Mouse (Mus musculus) midbrain, embryonic 15.5 days (tissue): ENCODE results near the gene Gm3435. TPM values are rescaled to one million over a fixed set of nuclear protein-coding genes. Genes with fewer than 3 reads are reported as not detected.
"Not testable (repeated sequence)": the region's sequence is repeated elsewhere in the genome, so short reads cannot be mapped to it uniquely, and the experiment has no call there.

Source experiments
- ATAC-seq: fragments of 200-750 bp; cut with Nextera tagmentation; replicated peaks from 2 replicates; pipeline ENCODE4 v1.8.0; 2017; ENCODE audit warnings: moderate TSS enrichment
- H3K27ac ChIP-seq: fragments of 300-500 bp; sonication (generic); 2 replicates; pipeline ENCODE4 v1.5.1; 2015; ENCODE audit warnings: mild to moderate bottlenecking, inconsistent platforms
- H3K27me3 ChIP-seq: fragments of 300-500 bp; sonication (generic); replicated peaks from 2 replicates; pipeline ENCODE4 v1.6.1; 2015; ENCODE audit warnings: inconsistent platforms
- H3K36me3 ChIP-seq: fragments of 300-500 bp; sonication (generic); replicated peaks from 2 replicates; pipeline ENCODE4 v1.6.1; 2015; ENCODE audit warnings: inconsistent platforms
- H3K4me1 ChIP-seq: fragments of 300-500 bp; sonication (generic); 2 replicates; pipeline ENCODE4 v1.6.1; 2015; ENCODE audit warnings: inconsistent platforms
- H3K4me2 ChIP-seq: fragments of 300-500 bp; sonication (generic); 2 replicates; pipeline ENCODE4 v1.6.1; 2015; ENCODE audit warnings: inconsistent platforms, mild to moderate bottlenecking, moderate library complexity
- H3K4me3 ChIP-seq: fragments of 300-500 bp; sonication (generic); 2 replicates; pipeline ENCODE4 v1.5.1; 2015; ENCODE audit warnings: mild to moderate bottlenecking, inconsistent platforms
- H3K9ac ChIP-seq: fragments of 300-500 bp; sonication (generic); 2 replicates; pipeline ENCODE4 v1.6.1; 2015; ENCODE audit warnings: mild to moderate bottlenecking, inconsistent platforms
- H3K9me3 ChIP-seq: fragments of 300-500 bp; sonication (generic); 2 replicates; pipeline ENCODE4 v1.6.1; 2016; ENCODE audit warnings: inconsistent platforms
- WGBS: fragments of 180-500 bp; shearing (Covaris S2); methylation state at CpG from one replicate; pipeline ENCODE4 v1.1.7; 2015; ENCODE audit warnings: mixed read lengths; 5-methylcytosine and 5-hydroxymethylcytosine counted together
- polyA plus RNA-seq: library from polyadenylated mRNA; unstranded; fragments of >200 nt; fragmentation: Nextera tagmentation; extraction: Ambion mirVana; gene quantifications from 2 replicates; pipeline ENCODE4 v1.2.1, GENCODE M21; 2015

Gm3435 gene
- polyA plus RNA-seq, 1 experiment from 2014 or later = 10.5 TPM

GRCm38 (mm10) chr17:15053829-15054200, 43.8 kb downstream of the Gm3435 start:
- H3K36me3 ChIP-seq = peaks cover 13% of the 10 kb centered on the region; the same call in 1 of the 2 replicates
- 96% methylated on average over 13 of the region's 13 CpGs for WGBS
- H3K9me3 ChIP-seq, H3K4me1 ChIP-seq, H3K4me2 ChIP-seq, ATAC-seq, H3K9ac ChIP-seq, H3K27me3 ChIP-seq, H3K4me3 ChIP-seq, H3K27ac ChIP-seq: not testable (repeated sequence)

GRCm38 (mm10) chr17:15055925-15056324, 45.9 kb downstream of the Gm3435 start:
- no peaks in the 10 kb centered on the region for H3K9me3 ChIP-seq
- H3K9ac ChIP-seq = no peak overlapping the region
- no peaks in the 10 kb centered on the region for H3K27me3 ChIP-seq
- WGBS = 79% methylated on average over 4 of the region's 4 CpGs
- no peak overlapping the region for H3K27ac ChIP-seq
- H3K4me1 ChIP-seq = no peaks in the 10 kb centered on the region
- ATAC-seq = no peak
- H3K4me3 ChIP-seq = no peak overlapping the region
- no peak overlapping the region for H3K4me2 ChIP-seq
- H3K36me3 ChIP-seq = peaks cover 25% of the 10 kb centered on the region

- H3K27me3 ChIP-seq = no peaks in the 10 kb centered on the region
- no peak overlapping the region for H3K27ac ChIP-seq
- peaks cover 25% of the 10 kb centered on the region for H3K36me3 ChIP-seq
- WGBS = 88% methylated on average over 5 of the region's 5 CpGs
- H3K4me3 ChIP-seq = no peak overlapping the region
- H3K4me1 ChIP-seq = no peaks in the 10 kb centered on the region
- no peaks in the 10 kb centered on the region for H3K9me3 ChIP-seq
- no peak overlapping the region for H3K4me2 ChIP-seq
- H3K9ac ChIP-seq = no peak overlapping the region
- no peak for ATAC-seq
Measured at GRCm38 (mm10) chr17:15058161-15058591, 48.2 kb downstream of the Gm3435 start.

- Histone ChIP-seq H3K36me3 (peaks cover 25% of the 10 kb centered on the region), H3K27ac (no peak overlapping the region), H3K27me3 (no peaks in the 10 kb centered on the region), H3K4me3 (no peak overlapping the region), H3K9ac (no peak overlapping the region), H3K4me2 (no peak overlapping the region), H3K9me3 (no peaks in the 10 kb centered on the region), H3K4me1 (no peaks in the 10 kb centered on the region)
- WGBS = 93% methylated on average over 14 of the region's 14 CpGs
- ATAC-seq = no peak
Measured at GRCm38 (mm10) chr17:15059646-15060045, 49.7 kb downstream of the Gm3435 start.

GRCm38 (mm10) chr17:15060356-15060755, 50.4 kb downstream of the Gm3435 start:
- WGBS = 95% methylated on average over 6 of the region's 6 CpGs
- no peak for ATAC-seq
- no peak overlapping the region for H3K9ac ChIP-seq

GRCm38 (mm10) chr17:15065391-15066024, 55.5 kb downstream of the Gm3435 start:
- Histone ChIP-seq H3K36me3 (no peaks in the 10 kb centered on the region; the same call in 1 of the 2 replicates), H3K9ac (peak overlapping the region; percentile 31), H3K4me1 (peaks cover 8% of the 10 kb centered on the region), H3K4me3 (peak overlapping the region; percentile 23), H3K27me3 (no peaks in the 10 kb centered on the region), H3K9me3 (no peaks in the 10 kb centered on the region), H3K4me2 (peak overlapping the region; percentile 46), H3K27ac (peak overlapping the region; percentile 75)
- WGBS = 41% methylated on average over 13 of the region's 13 CpGs
- ATAC-seq = peak; percentile 89

More at GRCm38 (mm10) chr17:15060356-15060755, 50.4 kb downstream of the Gm3435 start:
- Histone ChIP-seq H3K36me3 (peaks cover 22% of the 10 kb centered on the region), H3K27ac (no peak overlapping the region), H3K4me3 (no peak overlapping the region), H3K27me3 (no peaks in the 10 kb centered on the region), H3K4me2 (no peak overlapping the region), H3K9me3 (no peaks in the 10 kb centered on the region), H3K4me1 (no peaks in the 10 kb centered on the region)

- H3K27me3 ChIP-seq = no peaks in the 10 kb centered on the region
- peak; percentile 91 for ATAC-seq
- H3K27ac ChIP-seq = peak overlapping the region; percentile 75
- H3K36me3 ChIP-seq = no peaks in the 10 kb centered on the region; the same call in 1 of the 2 replicates
- H3K4me3 ChIP-seq = peak overlapping the region; percentile 23
- peak overlapping the region; percentile 31 for H3K9ac ChIP-seq
- no peaks in the 10 kb centered on the region for H3K9me3 ChIP-seq
- H3K4me2 ChIP-seq = peak overlapping the region; percentile 46
- H3K4me1 ChIP-seq = peaks cover 8% of the 10 kb centered on the region
- 39% methylated on average over 6 of the region's 6 CpGs for WGBS
Measured at GRCm38 (mm10) chr17:15066066-15066465, 56.1 kb downstream of the Gm3435 start.

- 70% methylated on average over 1 of the region's 1 CpGs for WGBS
Measured at GRCm38 (mm10) chr17:15066911-15067310, 56.9 kb downstream of the Gm3435 start.

GRCm38 (mm10) chr17:15068040-15068792, 58.2 kb downstream of the Gm3435 start:
- no peaks in the 10 kb centered on the region; the same call in 1 of the 2 replicates for H3K36me3 ChIP-seq
- no peak overlapping the region for H3K4me2 ChIP-seq
- no peaks in the 10 kb centered on the region for H3K27me3 ChIP-seq
- no peaks in the 10 kb centered on the region for H3K9me3 ChIP-seq
- no peak overlapping the region for H3K9ac ChIP-seq
- ATAC-seq = no peak
- H3K27ac ChIP-seq = no peak overlapping the region
- 77% methylated on average over 8 of the region's 8 CpGs for WGBS
- H3K4me1 ChIP-seq = peaks cover 8% of the 10 kb centered on the region
- H3K4me3 ChIP-seq = no peak overlapping the region

More at GRCm38 (mm10) chr17:15066911-15067310, 56.9 kb downstream of the Gm3435 start:
- no peak overlapping the region for H3K9ac ChIP-seq
- no peak overlapping the region for H3K4me2 ChIP-seq
- peaks cover 8% of the 10 kb centered on the region for H3K4me1 ChIP-seq
- no peaks in the 10 kb centered on the region; the same call in 1 of the 2 replicates for H3K36me3 ChIP-seq
- no peaks in the 10 kb centered on the region for H3K27me3 ChIP-seq
- no peak overlapping the region for H3K27ac ChIP-seq
- no peak for ATAC-seq
- no peaks in the 10 kb centered on the region for H3K9me3 ChIP-seq
- H3K4me3 ChIP-seq = no peak overlapping the region

- 71% methylated on average over 2 of the region's 2 CpGs for WGBS
- H3K27ac ChIP-seq = no peak overlapping the region
Measured at GRCm38 (mm10) chr17:15069124-15069523, 59.1 kb downstream of the Gm3435 start.

More at GRCm38 (mm10) chr17:15069124-15069523, 59.1 kb downstream of the Gm3435 start:
- no peak for ATAC-seq
- H3K9ac ChIP-seq = no peak overlapping the region
- H3K4me2 ChIP-seq = no peak overlapping the region
- H3K4me1 ChIP-seq = peaks cover 8% of the 10 kb centered on the region
- no peaks in the 10 kb centered on the region for H3K9me3 ChIP-seq
- H3K4me3 ChIP-seq = no peak overlapping the region
- H3K36me3 ChIP-seq = no peaks in the 10 kb centered on the region
- H3K27me3 ChIP-seq = no peaks in the 10 kb centered on the region
